Mouse (Mus musculus) MEL (cell line): ENCODE data around the gene Pex5. TPM values are rescaled to one million over a fixed set of nuclear protein-coding genes. Genes with fewer than 3 reads are reported as not detected.
A peak's percentile ranks its signal among the peaks of the same experiment; 100 is the strongest.
"Not testable (repeated sequence)": the region's sequence is repeated elsewhere in the genome, so short reads cannot be mapped to it uniquely, and the experiment has no call there.

Experiments
- DNase-seq: peaks from one replicate; pipeline ENCODE4 v3.0.0; 2011; ENCODE audit warnings: low read depth, low spot score
- H3K27ac ChIP-seq: 2 replicates; pipeline ENCODE4 v1.5.1; 2012; ENCODE audit warnings: low read depth, mild to moderate bottlenecking, control low read depth, low read length, moderate library complexity; ENCODE audit not compliant: control insufficient read depth
- H3K27me3 ChIP-seq, 2 experiments: fragments of 150-350 bp in 1 of 2; sonication (generic) in 1 of 2; 2 replicates each; pipeline ENCODE4 v1.6.1; 2012; ENCODE audit warnings: low read length in 2 of 2, mild to moderate bottlenecking in 2 of 2, improper control_type of control experiment in 1 of 2, moderate library complexity in 1 of 2; ENCODE audit not compliant: insufficient read depth in 2 of 2, control insufficient read depth in 1 of 2
- H3K36me3 ChIP-seq, 2 experiments: 2 replicates each; pipeline ENCODE4 v1.6.1; 2012 to 2014; ENCODE audit warnings: low read length in 2 of 2, improper control_type of control experiment in 1 of 2, inconsistent platforms in 1 of 2, mild to moderate bottlenecking in 1 of 2; ENCODE audit not compliant: insufficient read depth in 2 of 2, control insufficient read depth in 1 of 2
- H3K4me1 ChIP-seq, 2 experiments: fragments of 150-350 bp in 1 of 2; sonication (generic) in 1 of 2; 2 replicates each; pipeline ENCODE4 v1.6.1; 2012; ENCODE audit warnings: low read length in 2 of 2, improper control_type of control experiment in 1 of 2, mild to moderate bottlenecking in 1 of 2; ENCODE audit not compliant: insufficient read depth in 2 of 2, control insufficient read depth in 1 of 2
- H3K4me3 ChIP-seq, 2 experiments: fragments of 150-350 bp in 1 of 2; sonication (generic) in 1 of 2; 2 replicates each; pipeline ENCODE4 v1.5.1; 2012; ENCODE audit warnings: low read depth in 2 of 2, low read length in 2 of 2, mild to moderate bottlenecking in 2 of 2, moderate library complexity in 2 of 2, control low read depth in 1 of 2, improper control_type of control experiment in 1 of 2; ENCODE audit not compliant: control insufficient read depth in 1 of 2, insufficient read depth in 1 of 2
- H3K79me2 ChIP-seq: 2 replicates; pipeline ENCODE4 v1.6.1; 2012; ENCODE audit warnings: mild to moderate bottlenecking, low read length, moderate library complexity; ENCODE audit not compliant: control insufficient read depth, poor library complexity, insufficient read depth
- H3K9ac ChIP-seq: 2 replicates; pipeline ENCODE4 v1.6.1; 2012; ENCODE audit warnings: low read depth, mild to moderate bottlenecking, control low read depth, low read length, moderate library complexity; ENCODE audit not compliant: control insufficient read depth, poor library complexity, severe bottlenecking
- H3K9me3 ChIP-seq: fragments of 150-350 bp; sonication (generic); replicated peaks from 2 replicates; pipeline ENCODE4 v1.6.1; 2012; ENCODE audit warnings: mild to moderate bottlenecking, low read length, improper control_type of control experiment, moderate library complexity; ENCODE audit not compliant: insufficient read depth
- BHLHE40 ChIP-seq: IDR thresholded peaks from 2 replicates; pipeline ENCODE4 v1.6.1; 2012; ENCODE audit warnings: low read depth, mild to moderate bottlenecking, inconsistent platforms, low read length, improper control_type of control experiment, borderline replicate concordance
- CHD1 ChIP-seq: IDR thresholded peaks from 2 replicates; pipeline ENCODE4 v1.6.1; 2012; ENCODE audit warnings: low read depth, mild to moderate bottlenecking, inconsistent platforms, low read length, improper control_type of control experiment
- CHD2 ChIP-seq: IDR thresholded peaks from 2 replicates; pipeline ENCODE4 v1.6.1; 2011; ENCODE audit warnings: low read length, improper control_type of control experiment
- CTCF ChIP-seq, 3 experiments: IDR thresholded peaks in 2 of 3; conservative IDR thresholded peaks in 1 of 3; 2 replicates each; pipeline ENCODE4 v1.5.1; 2011 to 2012; ENCODE audit warnings: low read length in 3 of 3, low read depth in 2 of 3, mild to moderate bottlenecking in 2 of 3, improper control_type of control experiment in 1 of 3, inconsistent platforms in 1 of 3, mixed read lengths in 1 of 3, moderate library complexity in 1 of 3; ENCODE audit not compliant: control insufficient read depth in 1 of 3, insufficient read depth in 1 of 3, poor library complexity in 1 of 3, severe bottlenecking in 1 of 3
- E2F4 ChIP-seq: IDR thresholded peaks from 2 replicates; pipeline ENCODE4 v1.6.1; 2011; ENCODE audit warnings: low read depth, low read length, improper control_type of control experiment, borderline replicate concordance
- ELF1 ChIP-seq: IDR thresholded peaks from 2 replicates; pipeline ENCODE4 v1.6.1; 2014; ENCODE audit warnings: low read depth, mild to moderate bottlenecking, inconsistent platforms, low read length, improper control_type of control experiment, moderate library complexity
- EP300 ChIP-seq, 2 experiments: IDR thresholded peaks; 2 replicates each; pipeline ENCODE4 v1.6.1; 2011; ENCODE audit warnings: improper control_type of control experiment in 2 of 2, low read length in 2 of 2, low read depth in 1 of 2, mild to moderate bottlenecking in 1 of 2
- ETS1 ChIP-seq: IDR thresholded peaks from 2 replicates; pipeline ENCODE4 v1.6.1; 2012; ENCODE audit warnings: low read depth, mild to moderate bottlenecking, inconsistent platforms, low read length, improper control_type of control experiment, moderate library complexity
- GATA1 ChIP-seq: IDR thresholded peaks from 2 replicates; pipeline ENCODE4 v1.6.1; 2011; ENCODE audit warnings: low read depth, low read length, improper control_type of control experiment
- HCFC1 ChIP-seq: IDR thresholded peaks from 2 replicates; pipeline ENCODE4 v1.6.1; 2012; ENCODE audit warnings: low read depth, mild to moderate bottlenecking, inconsistent platforms, low read length, improper control_type of control experiment, moderate library complexity
- JUND ChIP-seq: IDR thresholded peaks from 2 replicates; pipeline ENCODE4 v1.6.1; 2011; ENCODE audit warnings: low read depth, mild to moderate bottlenecking, improper control_type of control experiment, low read length
- KAT2A ChIP-seq: conservative IDR thresholded peaks from 2 replicates; pipeline ENCODE4 v1.6.1; 2012; ENCODE audit warnings: low read depth, low read length, improper control_type of control experiment, inconsistent platforms
- MAFK ChIP-seq: IDR thresholded peaks from 2 replicates; pipeline ENCODE4 v1.6.1; 2011; ENCODE audit warnings: low read depth, mild to moderate bottlenecking, low read length, improper control_type of control experiment, borderline replicate concordance
- MAX ChIP-seq: IDR thresholded peaks from 2 replicates; pipeline ENCODE4 v1.6.1; 2011; ENCODE audit warnings: low read length, improper control_type of control experiment
- MAZ ChIP-seq: IDR thresholded peaks from 2 replicates; pipeline ENCODE4 v1.6.1; 2012; ENCODE audit warnings: low read depth, mild to moderate bottlenecking, inconsistent platforms, low read length, improper control_type of control experiment
- MEF2A ChIP-seq: IDR thresholded peaks from 2 replicates; pipeline ENCODE4 v1.6.1; 2014; ENCODE audit warnings: low read depth, mild to moderate bottlenecking, inconsistent platforms, low read length, improper control_type of control experiment; ENCODE audit not compliant: poor library complexity, insufficient replicate concordance, severe bottlenecking; ENCODE audit errors: extremely low read depth
- MXI1 ChIP-seq: IDR thresholded peaks from 2 replicates; pipeline ENCODE4 v1.6.1; 2011; ENCODE audit warnings: mild to moderate bottlenecking, low read depth, low read length, improper control_type of control experiment
- MYB ChIP-seq: IDR thresholded peaks from 2 replicates; pipeline ENCODE4 v1.6.1; 2011; ENCODE audit warnings: mild to moderate bottlenecking, low read depth, low read length, improper control_type of control experiment
- MYC ChIP-seq: IDR thresholded peaks from 2 replicates; pipeline ENCODE4 v1.6.1; 2011; ENCODE audit warnings: low read depth, mild to moderate bottlenecking, low read length, improper control_type of control experiment, moderate library complexity
- NELFE ChIP-seq: IDR thresholded peaks from 2 replicates; pipeline ENCODE4 v1.6.1; 2011; ENCODE audit warnings: low read depth, low read length, improper control_type of control experiment
- POLR2A ChIP-seq, 2 experiments: IDR thresholded peaks; 2 replicates each; pipeline ENCODE4 v1.6.1; 2011 to 2012; ENCODE audit warnings: low read length in 2 of 2, mild to moderate bottlenecking in 2 of 2, control low read depth in 1 of 2, improper control_type of control experiment in 1 of 2, low read depth in 1 of 2, moderate library complexity in 1 of 2; ENCODE audit not compliant: control insufficient read depth in 1 of 2, insufficient read depth in 1 of 2, poor library complexity in 1 of 2
- POLR2AphosphoS2 ChIP-seq: IDR thresholded peaks from 2 replicates; pipeline ENCODE4 v1.6.1; 2011; ENCODE audit warnings: low read length, improper control_type of control experiment
- POLR2AphosphoS5 ChIP-seq: IDR thresholded peaks from 2 replicates; pipeline ENCODE4 v1.6.1; 2012; ENCODE audit warnings: low read depth, borderline replicate concordance, mild to moderate bottlenecking, inconsistent platforms, low read length, moderate library complexity, mixed read lengths
- RCOR1 ChIP-seq: IDR thresholded peaks from 2 replicates; pipeline ENCODE4 v1.6.1; 2012; ENCODE audit warnings: low read depth, mild to moderate bottlenecking, inconsistent platforms, low read length, improper control_type of control experiment
- TAL1 ChIP-seq: IDR thresholded peaks from 2 replicates; pipeline ENCODE4 v1.6.1; 2012; ENCODE audit warnings: mild to moderate bottlenecking, inconsistent platforms, low read length, moderate library complexity, mixed read lengths
- TBP ChIP-seq: IDR thresholded peaks from 2 replicates; pipeline ENCODE4 v1.8.0; 2011; ENCODE audit warnings: low read depth, low read length, improper control_type of control experiment
- TCF12 ChIP-seq: IDR thresholded peaks from 2 replicates; pipeline ENCODE4 v1.6.1; 2014; ENCODE audit warnings: low read depth, mild to moderate bottlenecking, inconsistent platforms, low read length, improper control_type of control experiment, moderate library complexity
- UBTF ChIP-seq: IDR thresholded peaks from 2 replicates; pipeline ENCODE4 v1.6.1; 2012; ENCODE audit warnings: low read depth, mild to moderate bottlenecking, inconsistent platforms, low read length, improper control_type of control experiment, moderate library complexity, borderline replicate concordance; ENCODE audit not compliant: insufficient read depth
- USF1 ChIP-seq: IDR thresholded peaks from 2 replicates; pipeline ENCODE4 v1.6.1; 2014; ENCODE audit warnings: low read depth, mild to moderate bottlenecking, inconsistent platforms, low read length, improper control_type of control experiment, moderate library complexity
- USF2 ChIP-seq, 2 experiments: IDR thresholded peaks; 2 replicates each; pipeline ENCODE4 v1.6.1; 2011 to 2012; ENCODE audit warnings: improper control_type of control experiment in 2 of 2, low read length in 2 of 2, borderline replicate concordance in 1 of 2, inconsistent platforms in 1 of 2, low read depth in 1 of 2, mild to moderate bottlenecking in 1 of 2; ENCODE audit not compliant: insufficient read depth in 1 of 2
- ZKSCAN1 ChIP-seq: IDR thresholded peaks from 2 replicates; pipeline ENCODE4 v1.6.1; 2012; ENCODE audit warnings: low read depth, mild to moderate bottlenecking, inconsistent platforms, low read length, improper control_type of control experiment, moderate library complexity
- ZMIZ1 ChIP-seq: IDR thresholded peaks from 2 replicates; pipeline ENCODE4 v1.6.1; 2012; ENCODE audit warnings: low read depth, mild to moderate bottlenecking, inconsistent platforms, low read length, improper control_type of control experiment, moderate library complexity
- polyA plus RNA-seq, 2 experiments: library from polyadenylated mRNA; stranded (reverse) in 1 of 2; unstranded in 1 of 2; fragments of >175 nt in 1 of 2; fragments of >200 nt in 1 of 2; gene quantifications; 2 replicates each; pipeline versions ENCODE4 v1.2.1 to v1.2.4; 2012; ENCODE audit warnings: low replicate concordance in 2 of 2, low read depth in 1 of 2; ENCODE audit not compliant: insufficient read length in 2 of 2, insufficient read depth in 1 of 2, missing spikeins in 1 of 2
- total RNA-seq: library from RNA; depleted of rRNA; stranded (reverse); fragments of 300-350 nt; gene quantifications from 2 replicates; pipeline ENCODE4 v1.2.3, GENCODE M21; 2012

The Pex5 gene
- total and polyA plus RNA-seq, 3 experiments: 63.0 to 63.1 TPM; not detected in 1

DNA sequence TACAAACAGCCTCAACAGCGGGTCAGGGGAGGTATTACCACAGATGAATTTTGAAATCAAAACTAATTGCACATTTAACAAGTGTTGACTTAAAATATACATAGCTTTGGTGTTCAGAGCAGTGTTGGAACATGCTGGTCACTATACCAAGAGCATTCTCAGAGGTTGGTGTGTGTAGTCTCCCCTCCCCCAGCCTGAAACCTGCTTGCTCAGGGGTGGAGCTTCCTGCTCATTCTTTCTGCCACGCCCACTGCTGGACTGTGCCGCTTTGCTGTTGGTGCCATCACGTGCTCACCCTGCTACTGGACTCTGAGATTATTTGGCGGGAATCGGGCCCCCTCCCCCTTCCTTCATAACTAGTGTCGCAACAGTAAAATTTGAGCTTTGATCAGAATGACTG lies 10.2 kb upstream of the Pex5 start:
- peaks cover 7 to 13% of the 10 kb centered on the region in 2 experiments; a peak in 3 of 4 replicates for H3K4me1 ChIP-seq
- not testable (repeated sequence) for H3K4me3 ChIP-seq, H3K27ac ChIP-seq, H3K9ac ChIP-seq, H3K79me2 ChIP-seq, DNase-seq, H3K27me3 ChIP-seq, H3K9me3 ChIP-seq, H3K36me3 ChIP-seq
- peak; percentile 37; the same call in 1 of the 2 replicates for TF ChIP-seq USF1

DNA sequence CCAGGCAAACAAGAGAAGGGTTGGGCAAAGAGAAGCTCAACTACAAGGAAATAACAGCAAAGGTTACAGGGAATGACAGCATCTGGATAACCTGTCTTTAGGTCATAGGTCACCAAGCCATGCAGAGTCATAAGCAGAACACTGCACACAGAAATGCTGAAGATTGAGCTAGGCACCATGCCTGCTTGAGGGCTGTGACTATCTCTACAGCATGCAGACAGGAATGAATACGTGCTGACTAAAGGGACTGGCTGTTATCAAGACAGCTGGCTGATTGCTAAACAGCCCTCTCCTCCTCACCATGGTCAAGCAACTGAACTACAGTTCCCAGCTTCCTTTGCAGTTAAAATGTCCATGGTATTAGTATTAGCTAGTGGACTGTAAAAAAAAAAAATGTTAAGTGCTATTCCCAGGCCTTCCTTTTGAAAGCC lies 9.2 kb upstream of the Pex5 start:
- peaks cover 7 to 13% of the 10 kb centered on the region in 2 experiments; a peak in 3 of 4 replicates for H3K4me1 ChIP-seq
- H3K9me3 ChIP-seq: no peaks in the 10 kb centered on the region
- H3K36me3 ChIP-seq: peaks cover 0 to 6% of the 10 kb centered on the region in 2 experiments; a peak in 1 of 4 replicates
- H3K27me3 ChIP-seq: no peaks in the 10 kb centered on the region
- H3K9ac ChIP-seq: no peak overlapping the region
- H3K27ac ChIP-seq: no peak overlapping the region
- peak; percentile 72 for DNase-seq
- no peak overlapping the region for H3K4me3 ChIP-seq
- no peaks in the 10 kb centered on the region for H3K79me2 ChIP-seq
- TF ChIP-seq POLR2AphosphoS2 (no peak), MAFK (no peak), MYB (no peak), BHLHE40 (no peak), KAT2A (peak; percentile 41; the same call in 1 of the 2 replicates), HCFC1 (peak; percentile 89), USF2 (IDR thresholded peaks at IDR 0.05; ENCODE audit: borderline replicate concordance in 1 of 2, insufficient read depth in 1 of 2, low read depth in 1 of 2, low read length in 2 of 2) (no peak), POLR2AphosphoS5 (no peak), MEF2A (no peak), ELF1 (no peak), POLR2A (IDR thresholded peaks at IDR 0.05; ENCODE audit: control insufficient read depth in 1 of 2, insufficient read depth in 1 of 2, low read depth in 1 of 2, low read length in 2 of 2, poor library complexity in 1 of 2) (no peak), MXI1 (peak; percentile 49; the same call in 1 of the 2 replicates), ZKSCAN1 (no peak), TCF12 (0 out of 2 replicates have a peak, but pooled peaks have one; percentile 8), TAL1 (no peak), E2F4 (no peak), TBP (no peak), CHD1 (no peak), JUND (no peak), ETS1 (peak; percentile 76), CHD2 (no peak), UBTF (no peak), CTCF (IDR thresholded peaks at IDR 0.05 in 2 of 3, conservative IDR thresholded peaks at IDR 0.05 in 1 of 3; ENCODE audit: control insufficient read depth in 1 of 3, insufficient read depth in 1 of 3, low read depth in 2 of 3, low read length in 3 of 3, poor library complexity in 1 of 3, severe bottlenecking in 1 of 3) (no peak), MYC (no peak), MAZ (no peak), RCOR1 (0 out of 2 replicates have a peak, but pooled peaks have one; percentile 12), MAX (peak; percentile 60), NELFE (no peak), ZMIZ1 (no peak), EP300 (IDR thresholded peaks at IDR 0.05; ENCODE audit: low read depth in 1 of 2, low read length in 2 of 2) (peak; percentile 21 to 41; a peak in 2 of 4 replicates), GATA1 (peak; percentile 74)
